Mouse (Mus musculus) limb, embryonic 14.5 days (tissue): Measurements from ENCODE around the gene Nabp2. TPM values are rescaled to one million over a fixed set of nuclear protein-coding genes. Genes with fewer than 3 reads are reported as not detected.

Experiments
- ATAC-seq: fragments of 200-750 bp; cut with Nextera tagmentation; 2 replicates; pipeline ENCODE4 v1.8.0; 2017; ENCODE audit warnings: low read depth, moderate number of reproducible peaks, moderate TSS enrichment; ENCODE audit not compliant: low FRiP score
- DNase-seq: peaks from one replicate; pipeline ENCODE4 v3.0.0-alpha.2; 2015; ENCODE audit warnings: low spot score
- H3K27ac ChIP-seq: fragments of 300-500 bp; sonication (generic); replicated peaks from 2 replicates; pipeline ENCODE4 v1.5.1; 2014; ENCODE audit warnings: low read depth, mild to moderate bottlenecking, low read length, moderate library complexity, mixed read lengths
- H3K27me3 ChIP-seq: fragments of 300-500 bp; sonication (generic); 2 replicates; pipeline ENCODE4 v1.6.1; 2014; ENCODE audit warnings: low read length, mixed read lengths; ENCODE audit not compliant: control insufficient read depth, insufficient read depth
- H3K36me3 ChIP-seq: fragments of 300-500 bp; sonication (generic); 2 replicates; pipeline ENCODE4 v1.6.1; 2014; ENCODE audit warnings: mild to moderate bottlenecking, low read length, moderate library complexity, mixed read lengths; ENCODE audit not compliant: control insufficient read depth, insufficient read depth
- H3K4me1 ChIP-seq: fragments of 300-500 bp; sonication (generic); 2 replicates; pipeline ENCODE4 v1.6.1; 2014; ENCODE audit warnings: antibody characterized with exemption, low read length, mixed read lengths; ENCODE audit not compliant: control insufficient read depth, insufficient read depth
- H3K4me2 ChIP-seq: fragments of 300-500 bp; sonication (generic); replicated peaks from 2 replicates; pipeline ENCODE4 v1.6.1; 2014; ENCODE audit warnings: low read depth, mild to moderate bottlenecking, low read length, moderate library complexity; ENCODE audit not compliant: severe bottlenecking
- H3K4me3 ChIP-seq: fragments of 300-500 bp; sonication (generic); replicated peaks from 2 replicates; pipeline ENCODE4 v1.5.1; 2014; ENCODE audit warnings: low read length
- H3K9ac ChIP-seq: fragments of 300-500 bp; sonication (generic); 2 replicates; pipeline ENCODE4 v1.6.1; 2014; ENCODE audit warnings: mild to moderate bottlenecking, low read depth, low read length, moderate library complexity; ENCODE audit not compliant: severe bottlenecking
- H3K9me3 ChIP-seq: fragments of 300-500 bp; sonication (generic); 2 replicates; pipeline ENCODE4 v1.6.1; 2016; ENCODE audit warnings: low read length; ENCODE audit not compliant: control insufficient read depth
- POLR2A ChIP-seq: fragments of 200-500 bp; IDR thresholded peaks from 2 replicates; pipeline ENCODE4 v1.8.0; 2012; ENCODE audit warnings: inconsistent platforms, mild to moderate bottlenecking, moderate library complexity, borderline replicate concordance; ENCODE audit not compliant: insufficient read depth, insufficient read length; ENCODE audit errors: extremely low read depth
- WGBS: fragments of 180-500 bp; shearing (Covaris S2); extraction: QIAGEN DNeasy Blood & Tissue Kit; methylation state at CpG from one replicate; pipeline ENCODE4 v1.1.7; 2014; 5-methylcytosine and 5-hydroxymethylcytosine counted together
- polyA plus RNA-seq, 2 experiments: library from polyadenylated mRNA; depleted of rRNA in 1 of 2; stranded (reverse) in 1 of 2; unstranded in 1 of 2; fragments of >200 nt; fragmentation: Nextera tagmentation in 1 of 2; extraction: Ambion mirVana in 1 of 2; gene quantifications; 2 replicates each; pipeline versions ENCODE4 v1.2.1 to v1.2.3; 2012 to 2014

Gene Nabp2
- polyA plus RNA-seq, 2 experiments, result 42.3 to 68.6 TPM

DNA sequence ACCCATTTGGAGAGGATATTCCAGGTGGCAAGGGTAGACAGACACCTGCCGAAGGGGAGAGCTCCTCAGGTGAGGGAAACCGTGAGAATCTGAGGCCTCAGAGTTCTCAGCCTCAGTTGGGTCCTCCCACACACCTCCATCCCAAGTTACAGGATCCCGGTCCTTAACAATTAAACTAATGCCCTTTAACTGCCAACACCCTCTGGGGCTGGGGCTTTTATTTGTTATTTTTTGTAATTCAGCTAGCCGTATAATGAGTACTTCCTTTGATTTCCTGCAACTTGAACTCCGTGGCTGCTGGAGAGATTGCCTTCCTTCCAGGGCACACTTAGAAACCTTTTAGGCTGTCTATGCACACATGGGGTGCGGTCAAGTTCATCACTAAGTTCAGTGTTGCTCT lies 33.1 kb upstream of the Nabp2 start:
- Histone ChIP-seq H3K9ac (no peak overlapping the region), H3K4me3 (no peak overlapping the region), H3K4me2 (no peak overlapping the region), H3K27me3 (no peaks in the 10 kb centered on the region), H3K27ac (no peak overlapping the region), H3K4me1 (no peaks in the 10 kb centered on the region), H3K36me3 (peaks cover 31% of the 10 kb centered on the region), H3K9me3 (no peaks in the 10 kb centered on the region)
- ATAC-seq (no peak), DNase-seq (no peak)
- no peak for TF ChIP-seq POLR2A
- 61% methylated on average over 6 of the region's 6 CpGs for WGBS

DNA sequence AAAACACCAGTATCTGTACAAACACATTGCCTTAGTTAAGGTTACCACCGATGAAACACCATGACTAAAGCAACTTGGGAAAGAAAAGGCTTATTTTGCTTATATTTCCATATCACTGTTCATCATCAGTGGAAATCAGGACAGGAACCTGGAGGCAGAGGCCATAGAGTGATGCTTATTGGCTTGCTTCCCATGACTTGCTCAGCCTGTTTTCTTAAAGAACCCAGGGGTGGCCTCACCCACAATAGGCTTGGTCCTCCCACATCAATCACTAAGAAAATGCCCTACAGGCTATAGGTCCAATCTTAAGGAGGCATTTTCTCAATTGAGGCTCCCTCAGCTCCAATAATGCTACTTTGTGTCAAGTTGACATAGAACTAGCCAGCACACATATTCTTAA lies 31.4 kb upstream of the Nabp2 start:
- H3K9me3 ChIP-seq, result no peaks in the 10 kb centered on the region
- no peak for TF ChIP-seq POLR2A
- H3K9ac ChIP-seq, result no peak overlapping the region
- H3K4me2 ChIP-seq, result no peak overlapping the region
- 95% methylated on average over 1 of the region's 1 CpGs for whole genome bisulfite sequencing
- no peaks in the 10 kb centered on the region for H3K4me1 ChIP-seq
- H3K36me3 ChIP-seq, result peaks cover 47% of the 10 kb centered on the region
- ATAC-seq, result no peak
- no peak overlapping the region for H3K4me3 ChIP-seq
- no peaks in the 10 kb centered on the region for H3K27me3 ChIP-seq
- peak; percentile 40 for DNase-seq
- no peak overlapping the region for H3K27ac ChIP-seq

DNA sequence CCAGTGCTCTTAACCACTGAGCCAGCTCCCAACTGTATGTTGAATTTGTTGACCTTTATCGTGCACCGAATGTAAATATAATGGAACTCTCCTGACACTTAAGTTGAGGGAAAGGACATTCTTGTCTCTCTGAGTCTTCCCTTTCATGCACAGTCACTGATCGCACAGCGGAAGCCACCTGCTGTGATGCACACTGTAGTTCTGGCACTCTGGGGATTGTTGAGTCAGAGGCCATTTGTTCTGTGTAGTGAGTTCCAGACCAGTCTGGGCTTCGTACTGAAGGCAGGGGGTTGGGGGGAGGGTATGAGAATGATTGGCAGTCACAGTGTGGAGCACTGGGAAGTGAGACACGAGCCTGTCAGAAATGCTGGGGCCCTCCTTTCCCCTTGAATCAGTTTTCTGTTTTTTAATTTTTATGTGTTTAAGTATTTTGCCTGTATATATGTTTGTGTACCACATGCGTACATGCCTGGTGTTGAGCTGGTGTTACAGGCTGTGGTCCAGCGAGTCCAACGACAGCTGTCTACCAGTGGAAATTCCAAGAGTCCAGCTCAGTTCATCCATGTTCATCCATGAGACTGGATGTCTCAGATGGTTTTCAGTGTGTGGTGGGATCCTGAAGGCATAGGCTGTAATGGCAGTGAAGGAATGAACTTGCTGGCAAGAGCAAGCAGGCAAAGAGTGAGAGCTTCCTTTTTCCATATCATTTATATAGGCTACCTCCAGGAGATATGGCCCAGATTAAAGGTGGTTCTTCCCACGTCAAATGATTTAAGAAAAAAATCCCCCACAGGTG lies 30.2 kb upstream of the Nabp2 start:
- 92% methylated on average over 10 of the region's 10 CpGs for WGBS
- H3K4me2 ChIP-seq, result no peak overlapping the region
- no peaks in the 10 kb centered on the region for H3K27me3 ChIP-seq
- no peak for TF ChIP-seq POLR2A
- H3K4me1 ChIP-seq, result no peaks in the 10 kb centered on the region
- H3K4me3 ChIP-seq, result no peak overlapping the region
- no peak for ATAC-seq
- H3K36me3 ChIP-seq, result peaks cover 57% of the 10 kb centered on the region
- no peak for DNase-seq
- no peak overlapping the region for H3K9ac ChIP-seq
- no peak overlapping the region for H3K27ac ChIP-seq
- no peaks in the 10 kb centered on the region for H3K9me3 ChIP-seq

DNA sequence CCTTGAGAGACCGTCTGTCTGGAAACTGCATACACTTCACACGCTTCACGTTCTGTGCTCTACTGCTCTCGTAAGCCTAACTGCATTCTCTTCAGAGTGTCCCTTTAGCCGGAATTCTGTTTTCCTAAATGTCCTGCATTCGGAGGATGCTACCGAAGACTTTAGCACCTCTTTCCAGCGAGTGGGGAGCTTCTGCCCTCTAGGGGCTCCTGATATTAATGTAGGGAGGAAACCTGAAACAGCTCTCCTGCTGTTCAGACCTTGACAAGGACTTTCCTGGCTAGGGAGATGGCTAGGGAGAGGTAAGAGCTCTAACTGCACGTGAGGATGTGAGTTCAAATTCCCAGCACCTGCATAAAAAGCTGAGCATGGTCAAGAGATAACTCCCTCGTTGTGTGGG lies 29.1 kb upstream of the Nabp2 start:
- 66% methylated on average over 10 of the region's 10 CpGs for WGBS

DNA sequence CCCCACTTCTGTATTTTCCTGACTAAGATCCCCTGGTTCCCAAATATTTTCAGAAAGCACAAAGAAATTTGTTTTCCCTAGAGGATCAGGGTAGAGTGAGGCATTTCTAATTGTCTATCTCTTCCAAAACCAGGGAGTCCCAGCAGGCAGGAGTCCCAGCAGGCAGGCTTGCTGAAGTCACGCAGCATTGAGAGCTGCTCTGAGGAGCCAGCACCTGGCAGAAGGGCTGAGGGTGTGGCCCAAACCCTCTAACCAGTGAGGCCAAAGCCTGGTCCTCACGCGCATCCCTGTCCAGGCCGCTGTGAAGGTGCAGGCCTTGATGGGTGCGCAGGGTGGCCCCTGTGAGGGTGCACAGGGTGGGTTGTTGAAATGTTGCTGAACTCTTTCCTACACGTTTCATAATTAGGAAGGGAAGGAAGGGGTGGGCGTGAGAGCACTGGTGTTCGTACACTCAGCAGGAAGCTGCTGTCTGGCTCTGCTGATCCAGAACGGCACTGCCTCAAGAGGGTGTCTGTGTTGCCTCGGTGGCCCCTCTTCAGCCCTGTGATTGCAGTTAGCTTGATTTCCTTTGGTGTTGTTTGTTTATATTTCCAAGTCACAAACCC lies 27.5 kb upstream of the Nabp2 start:
- no peak overlapping the region for H3K4me3 ChIP-seq
- DNase-seq (no peak), ATAC-seq (no peak)
- WGBS, result 67% methylated on average over 10 of the region's 10 CpGs
- H3K4me1 ChIP-seq, result no peaks in the 10 kb centered on the region
- TF ChIP-seq POLR2A, result no peak
- H3K9me3 ChIP-seq, result no peaks in the 10 kb centered on the region
- H3K36me3 ChIP-seq, result peaks cover 80% of the 10 kb centered on the region
- H3K27me3 ChIP-seq, result no peaks in the 10 kb centered on the region
- no peak overlapping the region for H3K27ac ChIP-seq
- no peak overlapping the region for H3K4me2 ChIP-seq
- H3K9ac ChIP-seq, result no peak overlapping the region

More for the DNA sequence above, 29.1 kb upstream of the Nabp2 start:
- DNase-seq (no peak), ATAC-seq (no peak)
- no peak overlapping the region for H3K4me2 ChIP-seq
- no peaks in the 10 kb centered on the region for H3K9me3 ChIP-seq
- no peaks in the 10 kb centered on the region for H3K4me1 ChIP-seq
- no peak overlapping the region for H3K4me3 ChIP-seq
- no peak overlapping the region for H3K9ac ChIP-seq
- H3K36me3 ChIP-seq, result peaks cover 68% of the 10 kb centered on the region
- no peak overlapping the region for H3K27ac ChIP-seq
- no peak for TF ChIP-seq POLR2A
- H3K27me3 ChIP-seq, result no peaks in the 10 kb centered on the region
